24 mouse cellular contexts compared by ENCODE assay signal in genomic region chr12:84756016-84756415, GRCm38 (mm10). TPM values are rescaled to one million over a fixed set of nuclear protein-coding genes. Genes with fewer than 3 reads are reported as not detected.
A peak's percentile ranks its signal among the peaks of the same experiment; 100 is the strongest.
DNase-seq lines count a peak whose midpoint lies in the region; ATAC-seq and TF ChIP-seq lines count a peak whose summit lies in the region.
"Had no signal": no experiment of that assay in that cellular context is flagged by ENCODE, and none has a peak within 500 bp of the region (broad histone marks: within the 10 kb centered on the region; RNA-seq: fewer than 3 reads in every experiment).

No protein-coding gene starts in this region.

- H3K4me2 ChIP-seq in intestine, postnatal 0 days (replicated peaks; ENCODE audit: low read depth) = no peak overlapping the region
- H3K4me2 ChIP-seq: heart, embryonic 12.5 days; hindbrain, embryonic 13.5 days; kidney, embryonic 15.5 days; lung, embryonic 14.5 days; midbrain, embryonic 15.5 days; neural tube, embryonic 15.5 days had no signal

- DNase-seq in left cerebral cortex, adult 18-20 months (ENCODE audit: low spot score in 2 of 2) = peak; percentile 62 to 82
- no peak for DNase-seq in left cerebral cortex, postnatal 10 days (ENCODE audit: extremely low spot score in 1 of 2, low spot score in 2 of 2)
- DNase-seq in brain, adult 2 months (ENCODE audit: low read depth, low spot score) = peak; percentile 90
- peak; percentile 63 to 81 for DNase-seq in frontal cortex, postnatal 36 days (ENCODE audit: low spot score in 2 of 2)
- peak; percentile 61 for DNase-seq in right cerebral cortex, postnatal 25 days
- no peak for DNase-seq in gastrocnemius, adult 2 months
- DNase-seq: gastrocnemius, postnatal 25 days; kidney, adult 11 months had no signal

- ATAC-seq in intestine, postnatal 0 days = no peak
- ATAC-seq: forebrain, embryonic 16.5 days; midbrain, embryonic 15.5 days had no signal

- intact Hi-C loops in left cerebral cortex, postnatal 10 days (cut with DNase I) = loop anchor here (5.0 kb wide), 1 partner anchor 84 kb away; no protein-coding TSS in a partner anchor
- intact Hi-C loops in gastrocnemius, adult 2 months (cut with DNase I) = no loop called here

- H3K9ac ChIP-seq in intestine, postnatal 0 days (ENCODE audit: low read depth, low read length) = no peak overlapping the region
- H3K9ac ChIP-seq: heart, embryonic 12.5 days; hindbrain, embryonic 13.5 days; kidney, embryonic 15.5 days; liver, embryonic 14.5 days; lung, embryonic 14.5 days; midbrain, embryonic 15.5 days; neural tube, embryonic 15.5 days had no signal

- H3K27me3 ChIP-seq in intestine, postnatal 0 days (replicated peaks; ENCODE audit: control insufficient read depth, insufficient read depth, low read length) = no peaks in the 10 kb centered on the region
- H3K27me3 ChIP-seq: heart, embryonic 12.5 days; hindbrain, embryonic 13.5 days; midbrain, embryonic 15.5 days; neural tube, embryonic 15.5 days had no signal

- H3K4me3 ChIP-seq in intestine, postnatal 0 days (ENCODE audit: low read depth, low read length) = no peak overlapping the region
- no peak overlapping the region for H3K4me3 ChIP-seq in gastrocnemius, adult 2 months
- H3K4me3 ChIP-seq: erythroblast, embryonic 14.5 days; heart, embryonic 12.5 days; hindbrain, embryonic 13.5 days; kidney, embryonic 15.5 days; midbrain, embryonic 10.5 days; midbrain, embryonic 15.5 days; neural tube, embryonic 15.5 days had no signal

- H3K36me3 ChIP-seq in intestine, postnatal 0 days (ENCODE audit: control insufficient read depth, insufficient read depth) = peaks cover 51% of the 10 kb centered on the region

- no peak for TF ChIP-seq CTCF in intestine, postnatal 0 days (IDR thresholded peaks at IDR 0.05; ENCODE audit: low read depth)
- no peak for TF ChIP-seq CTCF in gastrocnemius, adult 2 months (IDR thresholded peaks at IDR 0.05)

- no peaks in the 10 kb centered on the region for H3K4me1 ChIP-seq in intestine, postnatal 0 days (replicated peaks; ENCODE audit: control insufficient read depth, insufficient read depth, low read length)
- H3K4me1 ChIP-seq: kidney, embryonic 15.5 days had no signal

- no peak overlapping the region for H3K27ac ChIP-seq in intestine, postnatal 0 days (ENCODE audit: low read depth, low read length)
- no peak overlapping the region for H3K27ac ChIP-seq in gastrocnemius, adult 2 months
- H3K27ac ChIP-seq: hindbrain, embryonic 13.5 days; kidney, embryonic 15.5 days; liver, embryonic 14.5 days; midbrain, embryonic 10.5 days; midbrain, embryonic 15.5 days; neural tube, embryonic 15.5 days had no signal

- WGBS in intestine, postnatal 0 days = 89% methylated on average over 10 of the region's 10 CpGs

- no peaks in the 10 kb centered on the region for H3K9me3 ChIP-seq in intestine, postnatal 0 days (ENCODE audit: control insufficient read depth)
- H3K9me3 ChIP-seq: heart, embryonic 12.5 days; hindbrain, embryonic 13.5 days; kidney, embryonic 15.5 days; midbrain, embryonic 10.5 days; midbrain, embryonic 15.5 days; neural tube, embryonic 15.5 days had no signal

RNA-seq across cellular contexts. Expression of gene Npc2, which starts 16.9 kb away (rescaled TPM):
- total RNA-seq in left cerebral cortex, adult 18-20 months (2021) = 10 to 100 TPM; 28.1 to 29.6 TPM
- total RNA-seq in left cerebral cortex, postnatal 10 days (2021) = 10 to 100 TPM; 27.3 to 30.1 TPM
- polyA plus RNA-seq in intestine, postnatal 0 days (2015; fragmentation: Nextera tagmentation; extraction: Ambion mirVana) = 100 and 107 TPM in 2 replicates
- total RNA-seq in gastrocnemius, adult 2 months (2021) = 10 to 100 TPM; 13.2 to 18.0 TPM

RNA-seq across cellular contexts. Expression of gene Isca2, which starts 17.0 kb away (rescaled TPM):
- 10 to 100 TPM; 56.3 to 60.2 TPM for total RNA-seq in left cerebral cortex, adult 18-20 months (2021)
- total RNA-seq in left cerebral cortex, postnatal 10 days (2021) = 10 to 100 TPM; 47.4 to 51.2 TPM
- 104 and 119 TPM in 2 replicates for polyA plus RNA-seq in intestine, postnatal 0 days (2015; fragmentation: Nextera tagmentation; extraction: Ambion mirVana)
- 10 to 100 TPM; 39.3 to 53.3 TPM for total RNA-seq in gastrocnemius, adult 2 months (2021)

RNA-seq across cellular contexts. Expression of gene Syndig1l, which starts 57.4 kb away (rescaled TPM):
- total RNA-seq in left cerebral cortex, adult 18-20 months (2021) = 10 to 100 TPM; 19.8 to 39.2 TPM
- total RNA-seq in left cerebral cortex, postnatal 10 days (2021) = 10 to 100 TPM; 23.5 to 32.1 TPM
- polyA plus RNA-seq in intestine, postnatal 0 days (2015; fragmentation: Nextera tagmentation; extraction: Ambion mirVana) = 0.12 TPM in 1 of 2 replicates, not detected in the other
- not detected for total RNA-seq in gastrocnemius, adult 2 months (2021)
- total RNA-seq: adrenal gland, postnatal 25 days; gastrocnemius, postnatal 25 days; heart, postnatal 4 days; megakaryocyte progenitor cell, adult 5-6 weeks had no signal
- polyA plus RNA-seq: heart, embryonic 12.5 days; heart, postnatal 0 days; limb, embryonic 11.5 days; lung, embryonic 14.5 days had no signal

Comparison
In these comparisons a context has a peak if more than half of its experiments do, and no peak if none do; other contexts are left out.
1. DNase-seq: peak in left cerebral cortex, adult 18-20 months (2 of 2), brain, adult 2 months (single experiment), frontal cortex, postnatal 36 days (2 of 2) and right cerebral cortex, postnatal 25 days (single experiment); none in left cerebral cortex, postnatal 10 days (0 of 2) and gastrocnemius, adult 2 months (single experiment).
2. RNA of gene Syndig1l, which starts 57.4 kb away (total RNA-seq): 19.8 to 39.2 TPM in left cerebral cortex, adult 18-20 months and 23.5 to 32.1 TPM in left cerebral cortex, postnatal 10 days; not detected in gastrocnemius, adult 2 months; every median in the first group is over 10 times any median in the second.